Mouse (Mus musculus) embryonic stem cell, embryonic (primary cell): ENCODE measurements at regions not wholly inside any gene's neighbourhood (a gene's known extent, or its start where the extent isn't known, plus 50 kb on each side); places are given as distances from the start of the nearest gene placed in this dataset.

ENCODE experiments used
- CTCF ChIA-PET, 4 experiments: fragments of 300-600 bp in 2 of 4; fragments of 350-600 bp in 2 of 4; sonication (Branson Sonifier 250); formaldehyde crosslinking; loops; one replicate each; lab custom pipeline; 2022; ENCODE audit warnings: inconsistent platforms in 2 of 4; lab: Charles Lee
- POLR2A ChIA-PET, 4 experiments: fragments of 300-600 bp in 2 of 4; fragments of 350-600 bp in 2 of 4; sonication (Branson Sonifier 250); formaldehyde crosslinking; loops; one replicate each; lab custom pipeline; 2022; ENCODE audit warnings: antibody characterized with exemption in 4 of 4, inconsistent platforms in 1 of 4; lab: Charles Lee

GRCm38 (mm10) chr3:76014766-76015165, 58.0 kb upstream of the Golim4 start:
- ChIA-PET CTCF (no interaction called here), POLR2A (no interaction called here)

GRCm38 (mm10) chr3:76008564-76009183, 51.9 kb upstream of the Golim4 start:
- ChIA-PET CTCF (interaction anchor here (0.7 to 1.5 kb wide), 5 partner anchors 9 to 730 kb away, joined by 3 to 7 read pairs (median 3); no protein-coding TSS in a partner anchor), POLR2A (interaction anchor here in 1 of 4 experiments (1.0 kb wide), 1 partner anchor 17 kb away, joined by 3 read pairs; no protein-coding TSS in a partner anchor)
